Mouse (Mus musculus): Measurements from ENCODE around the gene Itga2.
A peak's percentile ranks its signal among the peaks of the same experiment; 100 is the strongest.

Itga2 gene

GRCm38 (mm10) chr13:114876005-114876520 is 55.8 kb downstream of the Itga2 start:
- no peak for DNase-seq

GRCm38 (mm10) chr13:114874738-114875137 is 57.2 kb downstream of the Itga2 start:
- no peak for DNase-seq

- DNase-seq, result no peak
These were observed 74.4 kb downstream of the Itga2 start for GRCm38 (mm10) chr13:114857525-114857924.

- no peak for DNase-seq
These were observed 75.7 kb downstream of the Itga2 start for GRCm38 (mm10) chr13:114856269-114856627.

- DNase-seq, result no peak
These were observed 76.2 kb downstream of the Itga2 start for GRCm38 (mm10) chr13:114855573-114856268.

- DNase-seq, result no peak
These were observed 77.5 kb downstream of the Itga2 start for GRCm38 (mm10) chr13:114854428-114854827.

GRCm38 (mm10) chr13:114854023-114854422 is 77.9 kb downstream of the Itga2 start:
- DNase-seq, result no peak

GRCm38 (mm10) chr13:114853152-114853551 is 78.7 kb downstream of the Itga2 start:
- no peak for DNase-seq

- no peak for DNase-seq
These were observed 79.4 kb downstream of the Itga2 start for GRCm38 (mm10) chr13:114852264-114853111.

GRCm38 (mm10) chr13:114848945-114849344 is 83.0 kb downstream of the Itga2 start:
- DNase-seq, result no peak

- DNase-seq, result no peak
These were observed 86.1 kb downstream of the Itga2 start for GRCm38 (mm10) chr13:114845804-114846203.

GRCm38 (mm10) chr13:114843318-114843717 is 88.6 kb downstream of the Itga2 start:
- DNase-seq, result no peak

- no peak for DNase-seq
These were observed 91.4 kb downstream of the Itga2 start for GRCm38 (mm10) chr13:114840545-114840944.

- no peak for DNase-seq
These were observed 92.8 kb downstream of the Itga2 start for GRCm38 (mm10) chr13:114839098-114839497.

GRCm38 (mm10) chr13:114838535-114838990 is 93.3 kb downstream of the Itga2 start:
- DNase-seq, result peak; percentile 85

- DNase-seq, result no peak
These were observed 94.8 kb downstream of the Itga2 start for GRCm38 (mm10) chr13:114837061-114837460.

GRCm38 (mm10) chr13:114834580-114834979 is 97.3 kb downstream of the Itga2 start:
- DNase-seq, result no peak

GRCm38 (mm10) chr13:114833351-114833750 is 98.5 kb downstream of the Itga2 start:
- no peak for DNase-seq

GRCm38 (mm10) chr13:114832761-114833160 is 99.1 kb downstream of the Itga2 start:
- DNase-seq, result no peak

GRCm38 (mm10) chr13:114831367-114831833 is 100.5 kb downstream of the Itga2 start:
- DNase-seq, result no peak

- no peak for DNase-seq
These were observed 106.5 kb downstream of the Itga2 start for GRCm38 (mm10) chr13:114825377-114825855.

GRCm38 (mm10) chr13:114822871-114823270 is 109.0 kb downstream of the Itga2 start:
- no peak for DNase-seq

GRCm38 (mm10) chr13:114818513-114818912 is 113.4 kb downstream of the Itga2 start:
- no peak for DNase-seq
